Mouse (Mus musculus) heart, postnatal 0 days (tissue): ENCODE results near the gene Gm4491. TPM values are rescaled to one million over a fixed set of nuclear protein-coding genes. Genes with fewer than 3 reads are reported as not detected.
A peak's percentile ranks its signal among the peaks of the same experiment; 100 is the strongest.
"Not testable (repeated sequence)": the region's sequence is repeated elsewhere in the genome, so short reads cannot be mapped to it uniquely, and the experiment has no call there.

Source experiments
- ATAC-seq: fragments of 200-750 bp; cut with Nextera tagmentation; 2 replicates; pipeline ENCODE4 v1.8.0; 2017; ENCODE audit warnings: low read depth, moderate number of reproducible peaks, moderate library complexity; ENCODE audit not compliant: insufficient read depth
- DNase-seq: peaks from one replicate; pipeline ENCODE4 v3.0.0-alpha.2; 2016; ENCODE audit warnings: low spot score
- H3K27ac ChIP-seq: fragments of 300-500 bp; sonication (generic); 2 replicates; pipeline ENCODE4 v1.5.1; 2014; ENCODE audit warnings: low read depth, mild to moderate bottlenecking
- H3K27me3 ChIP-seq: fragments of 300-500 bp; sonication (generic); 2 replicates; pipeline ENCODE4 v1.6.1; 2014; ENCODE audit warnings: low read length, mixed read lengths; ENCODE audit not compliant: control insufficient read depth, insufficient read depth
- H3K36me3 ChIP-seq: fragments of 300-500 bp; sonication (generic); replicated peaks from 2 replicates; pipeline ENCODE4 v1.6.1; 2014; ENCODE audit warnings: low read length, mixed read lengths; ENCODE audit not compliant: control insufficient read depth, insufficient read depth
- H3K4me1 ChIP-seq: fragments of 300-500 bp; sonication (generic); 2 replicates; pipeline ENCODE4 v1.6.1; 2014; ENCODE audit warnings: antibody characterized with exemption; ENCODE audit not compliant: control insufficient read depth, insufficient read depth
- H3K4me2 ChIP-seq: fragments of 300-500 bp; sonication (generic); 2 replicates; pipeline ENCODE4 v1.6.1; 2014; ENCODE audit warnings: low read depth, mild to moderate bottlenecking, low read length, moderate library complexity
- H3K4me3 ChIP-seq: fragments of 300-500 bp; sonication (generic); 2 replicates; pipeline ENCODE4 v1.5.1; 2014; ENCODE audit warnings: low read depth, low read length
- H3K9ac ChIP-seq: fragments of 300-500 bp; sonication (generic); replicated peaks from 2 replicates; pipeline ENCODE4 v1.6.1; 2014; ENCODE audit warnings: low read depth, low read length, mixed read lengths
- H3K9me3 ChIP-seq: fragments of 300-500 bp; sonication (generic); replicated peaks from 2 replicates; pipeline ENCODE4 v1.6.1; 2016; ENCODE audit warnings: low read length; ENCODE audit not compliant: control insufficient read depth
- CTCF ChIP-seq: IDR thresholded peaks from 2 replicates; pipeline ENCODE4 v1.5.1; 2016; ENCODE audit warnings: antibody characterized with exemption, control low read depth, low read depth
- EP300 ChIP-seq: IDR thresholded peaks from 2 replicates; pipeline ENCODE4 v1.6.1; 2016; ENCODE audit warnings: antibody characterized with exemption, low read depth
- WGBS: fragments of 180-500 bp; shearing (Covaris S2); extraction: QIAGEN DNeasy Blood & Tissue Kit; methylation state at CpG from one replicate; pipeline ENCODE4 v1.1.7; 2014; 5-methylcytosine and 5-hydroxymethylcytosine counted together
- polyA plus RNA-seq: library from polyadenylated mRNA; unstranded; fragments of >200 nt; fragmentation: Nextera tagmentation; extraction: Ambion mirVana; gene quantifications from 2 replicates; pipeline ENCODE4 v1.2.1, GENCODE M21; 2015
- total RNA-seq: library from RNA; depleted of rRNA; stranded (reverse); fragments of >200 nt; gene quantifications from 2 replicates; pipeline ENCODE4 v1.2.3, GENCODE M21; 2014; ENCODE audit warnings: low replicate concordance; rRNA removed

Gene Gm4491
- total and polyA plus RNA-seq, 2 experiments from 2014 or later: not detected

- WGBS: 94% methylated on average over 1 of the region's 1 CpGs
- Histone ChIP-seq H3K4me1 (peaks cover 4% of the 10 kb centered on the region; the same call in 1 of the 2 replicates), H3K36me3 (no peaks in the 10 kb centered on the region), H3K4me2 (no peak overlapping the region), H3K9me3 (no peaks in the 10 kb centered on the region), H3K4me3 (no peak overlapping the region), H3K27ac (no peak overlapping the region), H3K9ac (no peak overlapping the region), H3K27me3 (no peaks in the 10 kb centered on the region)
- TF ChIP-seq CTCF (no peak), EP300 (no peak)
- no peak for ATAC-seq
- DNase-seq: no peak
Observed at GRCm38 (mm10) chr14:57082863-57083262, 32.8 kb downstream of the Gm4491 start.

GRCm38 (mm10) chr14:57075537-57075936 is 40.1 kb downstream of the Gm4491 start:
- WGBS: 77% methylated on average over 6 of the region's 6 CpGs
- TF ChIP-seq EP300 (no peak), CTCF (peak; percentile 15; the same call in 1 of the 2 replicates)
- H3K27me3 ChIP-seq: no peaks in the 10 kb centered on the region

GRCm38 (mm10) chr14:57069906-57070305 is 45.8 kb downstream of the Gm4491 start:
- H3K4me3 ChIP-seq, H3K36me3 ChIP-seq, H3K4me1 ChIP-seq, H3K27me3 ChIP-seq, H3K9me3 ChIP-seq, H3K27ac ChIP-seq, ATAC-seq, H3K9ac ChIP-seq, H3K4me2 ChIP-seq, DNase-seq: not testable (repeated sequence)
- peak; percentile 59 for TF ChIP-seq CTCF
- WGBS: 5% methylated on average over 2 of the region's 2 CpGs

More at GRCm38 (mm10) chr14:57075537-57075936, 40.1 kb downstream of the Gm4491 start:
- Histone ChIP-seq H3K36me3 (no peaks in the 10 kb centered on the region), H3K9ac (no peak overlapping the region), H3K4me2 (no peak overlapping the region), H3K4me1 (no peaks in the 10 kb centered on the region), H3K9me3 (no peaks in the 10 kb centered on the region), H3K4me3 (no peak overlapping the region), H3K27ac (no peak overlapping the region)
- ATAC-seq: no peak
- DNase-seq: no peak

DNA sequence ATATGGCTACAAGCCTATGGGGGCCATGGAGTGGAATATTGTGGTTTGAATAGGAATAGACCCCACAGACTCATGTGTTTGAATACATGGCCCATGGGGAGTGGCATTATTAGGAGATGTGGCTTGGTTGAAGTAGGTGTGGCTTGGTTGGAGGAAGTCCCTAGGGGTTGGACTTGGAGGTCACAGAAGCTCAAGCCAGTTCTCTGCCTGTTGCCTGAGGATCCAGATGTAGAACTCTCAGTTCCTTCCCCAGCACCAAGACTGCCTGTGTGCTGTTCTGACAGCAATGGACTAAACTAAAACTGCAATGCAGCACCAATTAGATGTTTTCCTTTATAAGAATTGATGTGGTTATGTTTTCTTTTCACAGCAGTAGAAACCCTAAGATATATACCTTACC is 49.6 kb downstream of the Gm4491 start:
- H3K4me2 ChIP-seq: no peak overlapping the region
- no peaks in the 10 kb centered on the region for H3K27me3 ChIP-seq
- H3K9ac ChIP-seq: no peak overlapping the region
- no peak for TF ChIP-seq EP300
- no peak for TF ChIP-seq CTCF
- DNase-seq: no peak
- no peak overlapping the region for H3K27ac ChIP-seq
- H3K36me3 ChIP-seq: no peaks in the 10 kb centered on the region
- no peak overlapping the region for H3K4me3 ChIP-seq
- no peak for ATAC-seq
- no peaks in the 10 kb centered on the region for H3K9me3 ChIP-seq
- H3K4me1 ChIP-seq: no peaks in the 10 kb centered on the region

Other genes with a start within 250 kb of the Gm4491 start
- gene Zmym2, start 229.2 kb downstream of the Gm4491 start, total RNA-seq: 18.4 and 20.8 TPM in 2 replicates
- 16.3 and 18.1 TPM in 2 replicates for gene Zmym2, start 229.2 kb downstream of the Gm4491 start, polyA plus RNA-seq
- 33.1 and 40.7 TPM in 2 replicates for gene Gja3, start 57.8 kb downstream of the Gm4491 start, total RNA-seq
- 53.6 and 61.0 TPM in 2 replicates for gene Gja3, start 57.8 kb downstream of the Gm4491 start, polyA plus RNA-seq
- gene Gjb2, start 11.2 kb downstream of the Gm4491 start, total RNA-seq: 0.04 and 0.08 TPM in 2 replicates
- 0.10 TPM in 1 of 2 replicates, not detected in the other for gene Gjb2, start 11.2 kb downstream of the Gm4491 start, polyA plus RNA-seq
- gene Gjb6, start 17.7 kb upstream of the Gm4491 start, total RNA-seq: 5.0 TPM in 1 of 2 replicates, not detected in the other
- not detected in 2 replicates for gene Gjb6, start 17.7 kb upstream of the Gm4491 start, polyA plus RNA-seq